ENCODE assay signal across 8 mouse cellular contexts in the genomic region with DNA sequence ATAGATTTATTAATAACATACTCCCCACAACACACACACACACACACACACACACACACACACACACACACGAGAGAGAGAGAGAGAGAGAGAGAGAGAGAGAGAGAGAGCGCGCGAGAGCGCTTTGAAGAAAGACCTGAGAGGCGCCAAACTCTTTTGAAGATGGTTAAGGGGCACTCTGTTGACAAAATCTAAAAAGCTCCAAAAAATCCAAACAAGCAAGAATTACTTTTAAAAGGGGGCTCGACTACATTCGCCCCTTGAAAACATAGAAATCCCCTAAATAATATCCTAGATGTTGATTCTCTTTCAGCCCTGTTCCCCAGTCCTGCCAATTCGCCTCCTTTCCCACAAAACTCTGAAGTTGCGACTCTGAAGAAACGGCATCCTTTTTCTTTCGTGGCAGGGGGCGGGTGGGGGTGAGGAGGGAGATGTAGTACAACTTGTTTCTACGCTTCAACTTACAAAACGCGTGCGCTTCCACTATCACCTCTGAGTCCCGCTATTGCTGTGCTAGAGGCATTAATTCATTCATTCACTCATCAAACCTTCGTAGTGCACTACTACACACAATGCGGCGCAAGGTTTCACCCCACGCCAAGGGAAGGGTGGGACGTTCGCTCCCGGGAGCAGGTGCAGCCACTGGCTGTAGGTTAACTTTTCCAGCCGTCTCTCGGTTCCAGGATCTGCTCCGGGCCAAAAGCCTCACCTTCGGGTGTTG. TPM values are rescaled to one million over a fixed set of nuclear protein-coding genes. Genes with fewer than 3 reads are reported as not detected.
DNase-seq lines count a peak whose midpoint lies in the region; ATAC-seq and TF ChIP-seq lines count a peak whose summit lies in the region.

No protein-coding gene starts in this region.

- H3K4me3 ChIP-seq in heart, embryonic 12.5 days, result peak overlapping the region; percentile 77
- peak overlapping the region; percentile 96 for H3K4me3 ChIP-seq in E14TG2a.4 (replicated peaks; ENCODE audit: low read length)
- H3K4me3 ChIP-seq in forebrain, embryonic 10.5 days, result peak overlapping the region; percentile 98
- peak overlapping the region; percentile 100 for H3K4me3 ChIP-seq in liver, embryonic 13.5 days (replicated peaks)

- peaks cover 20% of the 10 kb centered on the region for H3K4me1 ChIP-seq in heart, embryonic 12.5 days (replicated peaks)
- peaks cover 34% of the 10 kb centered on the region for H3K4me1 ChIP-seq in E14TG2a.4 (replicated peaks; ENCODE audit: low read depth, low read length)
- H3K4me1 ChIP-seq in forebrain, embryonic 10.5 days, result peaks cover 37% of the 10 kb centered on the region
- peaks cover 38% of the 10 kb centered on the region for H3K4me1 ChIP-seq in liver, embryonic 13.5 days (replicated peaks)

- no peaks in the 10 kb centered on the region for H3K9me3 ChIP-seq in heart, embryonic 12.5 days (replicated peaks)
- no peaks in the 10 kb centered on the region for H3K9me3 ChIP-seq in E14TG2a.4 (ENCODE audit: low read length)
- no peaks in the 10 kb centered on the region for H3K9me3 ChIP-seq in forebrain, embryonic 10.5 days
- no peaks in the 10 kb centered on the region for H3K9me3 ChIP-seq in liver, embryonic 13.5 days (replicated peaks)

- peak; percentile 35 for ATAC-seq in heart, embryonic 12.5 days (ENCODE audit: insufficient number of reproducible peaks, low FRiP score)
- ATAC-seq in liver, embryonic 13.5 days (ENCODE audit: low read depth), result peak; percentile 53

- intact Hi-C loops in heart, postnatal 10 days (cut with DNase I), result no loop called here

- no peak for TF ChIP-seq CTCF in E14TG2a.4 (conservative IDR thresholded peaks at IDR 0.05; ENCODE audit: low read length)

- peak overlapping the region; percentile 88 for H3K27ac ChIP-seq in heart, embryonic 12.5 days (ENCODE audit: poor library complexity, severe bottlenecking)
- peak overlapping the region; percentile 94 for H3K27ac ChIP-seq in forebrain, embryonic 10.5 days
- peak overlapping the region; percentile 98 for H3K27ac ChIP-seq in liver, embryonic 13.5 days

- WGBS in heart, embryonic 12.5 days, result under 1% methylated on average over 29 of the region's 29 CpGs
- WGBS in forebrain, embryonic 10.5 days, result under 1% methylated on average over 29 of the region's 29 CpGs
- under 1% methylated on average over 28 of the region's 29 CpGs for WGBS in liver, embryonic 13.5 days (ENCODE audit: insufficient replicate concordance)

- no peaks in the 10 kb centered on the region for H3K27me3 ChIP-seq in heart, embryonic 12.5 days (replicated peaks)
- no peaks in the 10 kb centered on the region; the same call in 1 of the 2 replicates for H3K27me3 ChIP-seq in E14TG2a.4 (ENCODE audit: insufficient read depth, low read length)
- H3K27me3 ChIP-seq in forebrain, embryonic 10.5 days (ENCODE audit: poor library complexity, severe bottlenecking), result no peaks in the 10 kb centered on the region
- H3K27me3 ChIP-seq in liver, embryonic 13.5 days, result no peaks in the 10 kb centered on the region

- no peak for DNase-seq in heart, postnatal 10 days
- DNase-seq in forebrain, embryonic 10.5 days (ENCODE audit: extremely low spot score, low spot score), result no peak
- no peak for DNase-seq in liver, embryonic 13.5 days
- DNase-seq in spleen, postnatal 4 days (ENCODE audit: low spot score in 2 of 2), result no peak
- no peak for DNase-seq in gastrocnemius, adult 8-10 months (ENCODE audit: low spot score in 2 of 2)
- no peak for DNase-seq in gastrocnemius, postnatal 25 days

- H3K9ac ChIP-seq in heart, embryonic 12.5 days, result peak overlapping the region; percentile 88
- H3K9ac ChIP-seq in liver, embryonic 13.5 days, result peak overlapping the region; percentile 96

- 0 out of 2 replicates have a peak, but pooled peaks cover 1% of the 10 kb centered on the region for H3K36me3 ChIP-seq in heart, embryonic 12.5 days
- H3K36me3 ChIP-seq in E14TG2a.4 (ENCODE audit: insufficient read depth, low read length), result peaks cover 9% of the 10 kb centered on the region
- peaks cover 8% of the 10 kb centered on the region; the same call in 1 of the 2 replicates for H3K36me3 ChIP-seq in forebrain, embryonic 10.5 days (replicated peaks)
- 0 out of 2 replicates have a peak, but pooled peaks cover 1% of the 10 kb centered on the region for H3K36me3 ChIP-seq in liver, embryonic 13.5 days

- H3K4me2 ChIP-seq in heart, embryonic 12.5 days, result peak overlapping the region; percentile 93
- peak overlapping the region; percentile 99 for H3K4me2 ChIP-seq in liver, embryonic 13.5 days

RNA-seq across cellular contexts. Expression of a gene that starts 1.5 kb away (rescaled TPM):
- polyA plus RNA-seq in heart, embryonic 12.5 days (2016; fragmentation: Nextera tagmentation; extraction: Ambion mirVana), result 6.9 and 8.0 TPM in 2 replicates
- total RNA-seq in heart, postnatal 10 days (2021), result 10 to 100 TPM; 59.8 to 61.5 TPM
- 11.7 and 11.9 TPM in 2 replicates for polyA plus RNA-seq in forebrain, embryonic 10.5 days (2016; fragmentation: Nextera tagmentation; extraction: Ambion mirVana)
- polyA plus RNA-seq in liver, embryonic 13.5 days (2015; fragmentation: Nextera tagmentation; extraction: Ambion mirVana), result 3.8 and 4.1 TPM in 2 replicates
- 10 to 100 TPM; 15.7 to 22.0 (median 19.0) TPM for total RNA-seq in gastrocnemius, adult 8-10 months (2022)
- 10 to 100 TPM; 15.1 to 20.5 TPM for total RNA-seq in gastrocnemius, postnatal 25 days (2021)
